Mouse (Mus musculus) layer of hippocampus, adult 2 months (tissue): ENCODE data around the gene Rpl37. TPM values are rescaled to one million over a fixed set of nuclear protein-coding genes. Genes with fewer than 3 reads are reported as not detected.

ENCODE experiments used
- DNase-seq, 2 experiments: peaks; one replicate each; pipeline ENCODE4 v3.0.0; 2022; ENCODE audit warnings: low spot score in 2 of 2
- H3K27ac ChIP-seq: fragments of 200-600 bp; 2 replicates; pipeline ENCODE4 v1.8.1; 2022
- H3K4me3 ChIP-seq: fragments of 200-600 bp; 2 replicates; pipeline ENCODE4 v1.8.1; 2022; ENCODE audit warnings: mild to moderate bottlenecking
- CTCF ChIP-seq: fragments of 200-600 bp; conservative IDR thresholded peaks from 2 replicates; pipeline ENCODE4 v1.8.1; 2022; ENCODE audit warnings: antibody characterized with exemption, mild to moderate bottlenecking, moderate library complexity
- total RNA-seq, 2 experiments: library from RNA; stranded (reverse); gene quantifications; 2 replicates each; pipeline ENCODE4 v1.2.3; 2021

Rpl37 gene
- total RNA-seq, 2 experiments from 2014 or later, result 308 to 352 TPM

DNA sequence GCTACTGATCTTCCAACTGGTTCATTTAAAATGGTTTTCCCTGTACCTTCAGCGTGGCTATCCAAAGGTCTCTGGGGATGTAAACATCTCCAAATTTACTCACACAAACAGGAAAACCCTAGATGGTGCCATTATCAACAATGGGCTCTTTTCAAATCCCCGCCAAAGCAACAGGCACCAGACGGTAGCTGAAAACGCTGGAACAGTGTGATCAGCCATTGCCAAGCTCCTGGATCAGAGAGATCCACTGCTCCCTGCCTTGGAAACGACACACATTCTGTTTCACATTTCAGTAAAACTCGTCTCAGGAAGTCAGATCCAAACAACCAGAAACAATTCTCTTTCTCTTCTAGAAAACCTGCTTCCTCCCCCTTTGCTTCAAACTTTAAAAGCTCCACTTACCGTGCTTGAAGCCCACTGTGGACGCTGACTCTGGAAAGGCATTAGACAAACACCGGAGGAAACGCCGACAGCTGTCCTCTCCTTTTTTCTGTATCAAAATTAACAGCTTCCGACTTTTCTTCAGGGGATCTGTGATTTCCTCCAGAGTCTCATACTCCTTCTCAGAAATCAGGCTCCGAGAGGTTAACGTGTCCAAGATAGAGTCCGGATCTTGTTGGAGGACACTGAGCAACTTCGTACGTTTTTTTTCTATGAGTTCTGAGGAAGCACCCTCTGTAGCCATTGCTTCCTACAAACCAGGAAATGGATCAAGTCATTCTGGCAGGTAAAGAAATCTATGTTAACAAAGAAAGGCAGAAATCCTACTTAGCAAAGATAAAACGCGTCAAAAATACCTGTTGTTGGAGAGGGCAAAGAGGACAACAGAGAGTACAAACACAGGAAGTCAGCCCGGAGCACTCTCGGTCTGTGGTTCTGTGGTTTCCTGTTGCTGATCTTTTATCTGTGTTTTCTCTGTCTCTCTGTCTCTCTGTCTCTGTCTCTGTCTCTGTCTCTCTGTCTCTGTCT lies 8.5 kb upstream of the Rpl37 start, which contains the start of gene Card6:
Gene Card6, minus strand, starts transcription at position 854 of the 969 bp plus-strand sequence.
- Histone ChIP-seq H3K27ac (peak within 1 kb of the TSS; percentile 91), H3K4me3 (peak within 1 kb of the TSS; percentile 49)
- no peak for TF ChIP-seq CTCF
- DNase-seq, result peak in 1 of 2 experiments; percentile 42

DNA sequence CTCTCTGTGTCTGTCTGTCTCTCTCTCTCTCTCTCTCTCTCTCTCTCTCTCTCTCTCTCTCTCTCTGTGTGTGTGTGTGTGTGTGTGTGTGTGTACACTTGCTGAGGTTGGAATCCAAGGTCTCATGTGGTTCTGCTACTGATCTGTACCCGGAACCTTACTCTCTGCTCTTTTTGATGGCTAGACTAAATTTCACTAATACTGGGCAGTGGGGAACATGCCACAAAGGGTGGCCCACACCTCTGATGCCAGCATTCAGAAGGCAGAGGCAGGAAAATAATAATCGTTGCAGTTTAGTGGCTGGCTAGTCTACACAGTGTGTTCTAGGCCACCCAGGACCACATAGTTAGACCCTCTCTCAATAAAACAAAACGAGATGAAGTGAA lies 7.8 kb upstream of the Rpl37 start:
- Histone ChIP-seq H3K4me3 (no peak overlapping the region; the same call in 1 of the 2 replicates), H3K27ac (peak overlapping the region; percentile 72; the same call in 1 of the 2 replicates)
- no peak for TF ChIP-seq CTCF
- DNase-seq, result no peak

DNA sequence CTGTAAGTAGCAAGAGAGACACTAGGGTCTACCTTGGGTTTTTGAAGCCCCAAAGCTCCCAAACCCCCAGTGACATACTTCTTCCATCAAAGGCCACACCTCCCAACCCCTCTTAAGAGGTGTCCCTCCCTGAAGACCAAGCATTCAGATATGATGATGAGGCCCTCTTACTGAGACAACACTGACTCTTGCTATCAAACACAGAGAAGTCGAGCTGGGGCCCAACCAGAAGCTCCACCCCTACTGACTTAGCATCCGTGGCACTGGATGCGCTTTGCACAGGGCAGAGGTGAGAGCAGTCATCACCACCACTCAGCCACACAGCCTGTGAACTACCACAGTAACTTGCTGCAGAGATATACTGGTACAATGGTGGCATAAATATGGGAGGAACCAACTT lies 3.8 kb upstream of the Rpl37 start:
- H3K4me3 ChIP-seq, result no peak overlapping the region
- no peak for DNase-seq
- no peak overlapping the region for H3K27ac ChIP-seq
- no peak for TF ChIP-seq CTCF

DNA sequence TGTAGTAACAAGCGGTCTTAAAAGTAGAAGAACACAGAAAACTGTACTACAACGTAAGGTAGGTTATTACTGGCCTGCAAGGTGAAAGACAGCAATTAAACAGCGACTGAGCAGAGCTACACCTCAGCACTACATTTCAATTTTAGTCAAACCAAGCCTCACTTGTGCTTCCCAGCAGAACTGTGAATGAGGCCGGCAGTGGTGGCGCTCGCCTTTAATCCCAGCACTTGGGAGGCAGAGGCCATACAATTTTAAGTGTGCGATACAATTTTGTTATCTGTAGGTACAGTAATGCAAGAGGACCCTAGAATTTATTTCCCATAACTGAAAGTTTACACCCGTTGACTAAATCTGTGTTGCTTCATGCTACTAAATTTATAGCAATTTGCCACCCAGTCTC lies 1.3 kb upstream of the Rpl37 start:
- no peak for TF ChIP-seq CTCF
- peak overlapping the region; percentile 94; the same call in 1 of the 2 replicates for H3K4me3 ChIP-seq
- DNase-seq, result no peak
- H3K27ac ChIP-seq, result peak overlapping the region; percentile 95

DNA sequence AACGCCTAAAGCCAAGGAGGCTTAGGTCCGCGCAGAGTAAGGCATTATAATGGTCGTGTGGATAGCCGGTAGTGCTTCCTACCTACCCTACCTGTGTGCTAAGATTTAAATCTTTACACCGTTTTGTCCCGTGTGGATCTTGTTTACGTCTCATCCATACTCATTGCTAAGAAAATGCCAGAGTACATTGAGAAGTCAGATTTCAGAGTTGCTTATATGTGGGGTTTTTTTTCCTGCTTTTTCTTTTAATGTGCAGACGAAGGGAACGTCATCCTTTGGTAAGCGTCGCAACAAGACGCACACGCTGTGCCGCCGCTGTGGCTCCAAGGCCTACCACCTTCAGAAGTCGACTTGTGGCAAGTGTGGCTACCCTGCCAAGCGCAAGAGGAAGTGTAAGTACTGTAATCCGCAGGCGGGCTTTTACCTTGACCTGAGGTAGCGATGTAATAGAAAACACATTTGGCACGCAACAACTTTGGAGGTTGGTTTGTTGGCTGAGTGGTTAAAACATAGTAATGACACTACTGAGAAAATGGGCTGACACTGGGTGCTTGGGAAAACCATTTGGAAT lies 671 bp downstream of the Rpl37 start:
- peak overlapping the region; percentile 94 for H3K4me3 ChIP-seq
- peak overlapping the region; percentile 89 for H3K27ac ChIP-seq
- no peak for DNase-seq
- no peak for TF ChIP-seq CTCF

DNA sequence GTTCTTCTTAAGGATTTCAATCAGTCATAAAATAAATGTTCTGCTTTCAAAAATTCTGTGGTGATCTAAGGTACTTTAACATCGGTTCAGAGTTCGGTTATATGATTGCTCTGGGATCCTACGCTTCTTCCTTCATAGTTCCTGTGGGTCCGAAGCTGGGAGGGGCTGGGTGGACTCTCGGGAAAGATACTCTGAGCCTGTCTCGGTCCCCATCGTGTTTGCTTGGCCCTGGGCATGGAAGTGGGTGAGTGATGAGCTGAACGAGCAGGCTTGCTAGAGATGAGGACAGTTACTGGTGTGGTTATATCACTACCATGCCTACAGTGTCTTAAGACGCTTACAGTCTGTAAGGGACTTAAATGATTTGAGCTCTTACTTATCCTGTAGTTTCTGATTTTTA lies 2.2 kb downstream of the Rpl37 start:
- DNase-seq, result no peak
- TF ChIP-seq CTCF, result no peak
- no peak overlapping the region for H3K4me3 ChIP-seq
- H3K27ac ChIP-seq, result no peak overlapping the region

DNA sequence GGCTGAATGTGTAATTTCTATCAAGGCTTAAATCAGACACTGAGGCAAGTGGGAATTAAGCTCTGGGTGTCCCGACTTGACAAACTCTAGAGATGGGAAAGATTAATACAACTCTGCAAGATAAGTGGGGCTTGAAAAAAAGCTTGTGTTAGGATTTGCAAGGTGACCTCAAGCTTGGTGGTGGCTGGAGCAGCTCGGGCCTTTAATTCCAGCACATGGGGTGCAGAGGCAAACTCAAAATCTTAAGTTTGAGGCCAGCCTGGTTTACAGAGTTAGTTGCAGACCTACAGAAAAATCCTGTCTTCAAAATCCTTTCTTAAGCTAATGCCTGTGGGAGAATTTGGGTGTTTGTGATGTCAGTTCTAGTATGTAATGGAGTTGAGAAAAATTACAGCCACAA lies 2.7 kb downstream of the Rpl37 start:
- TF ChIP-seq CTCF, result no peak
- DNase-seq, result no peak
- H3K4me3 ChIP-seq, result no peak overlapping the region
- H3K27ac ChIP-seq, result no peak overlapping the region

DNA sequence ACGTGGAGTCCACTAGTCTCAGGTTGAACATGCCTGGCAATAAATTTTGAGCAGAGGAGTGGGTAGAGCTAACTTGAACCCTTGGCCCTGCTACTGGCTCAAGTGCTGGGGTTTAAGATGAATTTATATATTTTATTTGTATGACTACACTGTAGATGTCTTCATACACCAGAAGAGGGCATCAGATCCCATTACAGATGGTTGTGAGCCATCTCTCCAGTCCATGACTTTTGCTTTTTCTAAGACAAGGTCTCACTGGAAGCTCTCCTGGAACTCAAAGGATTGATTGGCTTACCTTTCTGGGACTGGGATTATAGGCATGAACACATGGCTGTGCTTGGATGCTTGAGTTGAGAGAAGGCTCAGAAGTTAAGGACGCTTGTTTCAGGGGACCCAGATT lies 3.3 kb downstream of the Rpl37 start:
- Histone ChIP-seq H3K27ac (no peak overlapping the region), H3K4me3 (no peak overlapping the region)
- no peak for DNase-seq
- peak; percentile 68 for TF ChIP-seq CTCF

DNA sequence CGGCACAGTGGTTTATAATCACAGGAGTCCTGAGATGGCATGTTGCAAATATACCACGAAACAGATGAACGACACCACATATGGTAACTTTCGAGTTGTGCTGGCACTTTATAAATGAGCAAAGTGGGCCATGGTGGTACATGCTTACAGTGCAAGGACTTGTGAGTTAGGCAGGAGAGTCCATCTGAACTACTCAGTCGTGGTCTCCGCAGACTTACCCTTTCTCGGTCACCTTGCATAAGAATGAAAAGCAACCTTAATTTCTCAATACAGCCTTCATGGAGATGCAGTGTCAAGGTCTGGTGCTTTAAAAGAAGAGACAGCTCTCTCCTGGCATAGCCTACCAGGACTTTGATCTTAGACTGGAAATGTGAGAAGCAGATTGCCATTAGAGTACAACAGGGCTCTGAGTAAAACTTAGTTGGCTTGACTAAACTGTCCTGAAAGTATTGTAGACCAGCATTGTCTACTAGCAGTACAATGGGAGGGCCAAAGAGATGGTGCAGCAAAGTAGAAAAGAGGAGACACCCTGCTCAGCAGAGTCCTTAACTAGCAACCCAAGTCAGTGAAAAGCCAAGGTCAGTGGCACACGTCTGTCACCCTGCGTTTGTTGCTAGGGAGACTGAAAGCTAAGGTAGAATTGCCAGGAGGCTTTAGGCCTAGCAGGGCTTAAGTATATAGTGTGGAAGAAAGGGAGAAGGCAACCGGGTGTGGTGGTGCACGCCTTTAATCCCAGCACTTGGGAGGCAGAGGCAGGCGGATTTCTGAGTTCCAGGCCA lies 5.3 kb downstream of the Rpl37 start:
- Histone ChIP-seq H3K27ac (no peak overlapping the region), H3K4me3 (no peak overlapping the region)
- TF ChIP-seq CTCF, result no peak
- DNase-seq, result no peak

DNA sequence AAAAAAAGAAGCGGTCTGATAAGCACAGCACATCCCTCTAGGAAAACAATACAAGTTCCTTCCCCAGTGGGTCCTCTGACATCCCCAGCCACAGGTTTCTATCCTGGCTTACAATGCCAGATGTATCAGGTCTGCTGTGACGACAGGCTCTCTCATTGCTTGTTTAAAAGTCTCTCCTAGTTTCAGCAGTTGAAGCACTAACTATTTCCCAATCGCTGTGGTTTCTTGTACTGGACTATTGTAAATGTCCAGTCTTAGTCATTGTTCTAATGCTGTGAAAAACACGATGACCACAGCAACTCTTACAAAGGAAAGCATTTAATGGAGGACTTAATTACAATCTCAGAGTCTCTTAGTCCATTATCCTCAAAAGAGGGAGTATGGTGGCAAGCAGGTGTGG lies 10.0 kb downstream of the Rpl37 start:
- H3K4me3 ChIP-seq, result no peak overlapping the region
- no peak for TF ChIP-seq CTCF
- H3K27ac ChIP-seq, result no peak overlapping the region
- DNase-seq, result no peak

DNA sequence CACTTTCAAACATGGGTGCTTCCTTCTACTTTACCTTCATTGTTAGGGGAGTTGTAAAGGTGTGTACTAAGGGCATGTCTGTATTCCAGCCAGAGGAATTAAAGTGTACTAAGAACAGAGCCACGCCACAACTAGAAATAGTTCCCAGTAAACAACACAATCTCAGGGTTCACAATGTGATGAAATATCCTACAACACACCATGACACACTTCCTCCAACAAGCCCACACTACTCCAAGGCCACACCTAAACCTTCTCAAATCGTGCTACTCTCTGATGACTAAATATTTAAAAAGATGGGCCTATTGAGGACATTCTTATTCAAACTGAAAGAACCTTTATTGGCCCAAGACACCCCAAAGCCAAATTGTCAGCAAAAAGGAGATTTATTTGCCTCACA lies 11.0 kb downstream of the Rpl37 start:
- Histone ChIP-seq H3K4me3 (no peak overlapping the region), H3K27ac (no peak overlapping the region)
- no peak for TF ChIP-seq CTCF
- no peak for DNase-seq

DNA sequence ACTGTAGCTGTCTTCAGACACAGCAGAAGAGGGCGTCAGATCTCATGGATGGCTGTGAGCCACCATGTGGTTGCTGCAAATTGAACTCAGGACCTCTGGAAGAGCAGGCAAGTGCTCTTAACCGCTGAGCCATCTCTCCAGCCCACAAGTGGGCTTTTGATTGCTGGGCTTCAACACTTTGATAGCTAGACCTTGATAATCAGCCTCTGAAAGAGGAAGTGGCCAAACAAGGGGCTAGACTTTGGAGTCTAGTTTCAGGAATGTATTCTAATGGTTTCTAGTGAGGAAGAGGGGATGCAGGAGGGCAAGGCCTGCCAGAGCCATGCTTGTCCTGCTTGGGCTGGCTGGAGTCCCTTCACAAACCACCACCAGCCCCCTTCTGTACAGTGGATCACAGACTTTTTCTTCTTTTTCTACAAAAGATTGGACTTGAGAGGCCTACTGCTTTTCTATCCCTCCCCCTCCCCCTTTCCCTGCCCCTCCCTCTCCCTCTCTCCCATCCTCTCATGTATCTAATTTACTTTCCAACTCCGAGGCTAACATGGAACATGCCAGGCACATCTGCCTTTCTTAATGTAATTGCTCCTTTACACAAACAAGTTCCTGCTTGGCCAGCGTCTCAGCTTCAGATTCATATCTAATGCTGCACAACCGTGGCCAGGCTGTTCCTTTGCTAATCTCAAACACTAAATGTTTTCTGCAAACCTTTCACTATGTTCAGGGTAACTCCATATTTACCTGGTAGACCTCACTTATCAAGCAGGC lies 11.9 kb downstream of the Rpl37 start:
- Histone ChIP-seq H3K4me3 (no peak overlapping the region), H3K27ac (no peak overlapping the region)
- DNase-seq, result no peak
- no peak for TF ChIP-seq CTCF
